Mouse (Mus musculus): Measurements from ENCODE around the gene Kcnh3.

DNA sequence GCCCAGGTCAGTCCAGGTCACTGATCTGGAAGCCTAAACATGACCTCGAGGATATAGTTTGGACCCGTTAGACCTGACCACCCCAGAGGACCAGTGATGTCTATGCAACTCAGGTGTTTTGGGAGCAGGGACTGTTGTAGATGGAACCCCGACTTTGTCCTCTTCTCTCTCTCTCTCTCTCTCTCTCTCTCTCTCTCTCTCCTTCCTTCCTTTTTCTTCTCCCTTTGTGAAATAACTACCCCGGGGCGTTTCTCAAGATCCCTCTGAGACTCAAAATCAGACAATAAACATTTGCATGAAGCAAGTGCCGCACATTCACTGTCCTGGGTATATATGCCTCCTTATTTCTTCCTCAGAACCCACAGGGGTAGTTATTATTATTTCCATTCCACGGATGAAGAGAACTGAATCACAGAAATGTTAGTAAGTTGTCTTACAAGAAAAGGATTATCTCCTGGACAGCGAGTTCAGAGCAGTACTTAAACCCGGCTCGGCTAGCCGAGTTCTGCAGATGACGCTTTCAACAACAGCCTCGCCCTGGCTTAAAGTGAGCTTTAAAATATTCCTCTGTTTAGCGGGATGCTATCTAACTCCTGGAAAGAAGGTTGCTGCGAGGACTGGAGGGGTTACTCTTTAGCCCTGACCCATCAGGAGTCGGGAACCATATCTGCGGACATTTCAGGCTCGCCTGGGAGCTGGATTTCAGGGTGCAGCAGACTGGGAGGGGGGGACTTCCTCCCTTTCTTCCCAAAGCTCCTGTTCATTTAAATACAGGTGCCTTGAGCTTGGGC lies 1.7 kb upstream of the Kcnh3 start:
- no peak for TF ChIP-seq CTCF (IDR thresholded peaks at IDR 0.05; ENCODE audit: low read depth, low read length)
- no peak for TF ChIP-seq POLR2A (IDR thresholded peaks at IDR 0.05; ENCODE audit: extremely low read depth, insufficient read depth, low read length)
